Mouse (Mus musculus) layer of hippocampus, adult 6 months (tissue): ENCODE results near the gene Fbxl3. TPM values are rescaled to one million over a fixed set of nuclear protein-coding genes. Genes with fewer than 3 reads are reported as not detected.

Experiments
- long read RNA-seq, 2 experiments: library from polyadenylated mRNA; unstranded; transcript quantifications; one replicate each; pipeline ENCODE4 v2.0.0; 2019 to 2020
- polyA plus RNA-seq: library from polyadenylated mRNA; unstranded; fragments of <200 nt; fragmentation: Nextera tagmentation; gene quantifications from 2 replicates; pipeline ENCODE4 v1.2.3, GENCODE M21; 2021

The Fbxl3 gene
- 10.5 and 11.1 TPM in 2 replicates for polyA plus RNA-seq
- long read RNA-seq, experiment 1, partial matches to known transcripts = 7 of 30 reads
- long read RNA-seq, experiment 1, other reads (novel, unspliced or antisense) = 19 of 30 reads
- long read RNA-seq, experiment 2, full-length matches to known transcripts = 39 of 71 reads
- long read RNA-seq, experiment 2, partial matches to known transcripts = 13 of 71 reads
- long read RNA-seq, experiment 2, other reads (novel, unspliced or antisense) = 19 of 71 reads

GRCm38 (mm10) chr14:103099238-103099933 lies at the start of gene Fbxl3:
Fbxl3 (minus strand) TSS chr14:103099566.

GRCm38 (mm10) chr14:103069864-103070611 lies 29.3 kb downstream of the Fbxl3 start, which contains the start of gene Cln5:
Cln5 (plus strand) TSS chr14:103070216.

GRCm38 (mm10) chr14:103046677-103047076 lies 52.7 kb downstream of the Fbxl3 start, which contains the start of gene Acod1:
Acod1 (plus strand) TSS chr14:103046977.

Other genes starting within 250 kb of the Fbxl3 start
- 11.0 and 13.4 TPM in 2 replicates for gene Kctd12, start 116.9 kb downstream of the Fbxl3 start, polyA plus RNA-seq
- gene Acod1, start 52.6 kb downstream of the Fbxl3 start, polyA plus RNA-seq = not detected in 2 replicates
- gene Cln5, start 29.4 kb downstream of the Fbxl3 start, polyA plus RNA-seq = 14.4 and 14.7 TPM in 2 replicates
- 30.7 and 31.5 TPM in 2 replicates for gene Mycbp2, start 247.2 kb upstream of the Fbxl3 start, polyA plus RNA-seq